Mouse (Mus musculus) small intestine, adult 2 months (tissue): ENCODE results near the gene Rsph3a.
"Not testable (repeated sequence)": the region's sequence is repeated elsewhere in the genome, so short reads cannot be mapped to it uniquely, and the experiment has no call there.

Experiments
- CTCF ChIP-seq: fragments of 200-500 bp; IDR thresholded peaks from 2 replicates; pipeline ENCODE4 v1.5.1; 2012; ENCODE audit warnings: low read depth, mild to moderate bottlenecking, control low read depth, inconsistent platforms, low read length, moderate library complexity, mixed read lengths; ENCODE audit not compliant: insufficient replicate concordance, insufficient read length; ENCODE audit errors: extremely low read depth
- POLR2A ChIP-seq: fragments of 200-500 bp; IDR thresholded peaks from 2 replicates; pipeline ENCODE4 v1.6.1; 2012; ENCODE audit warnings: low read depth, mild to moderate bottlenecking, control low read depth, inconsistent platforms, low read length, moderate library complexity

GRCm38 (mm10) chr17:8013974-8014373, 68.6 kb downstream of the Rsph3a start:
- TF ChIP-seq POLR2A, CTCF: not testable (repeated sequence)
